Mouse (Mus musculus): ENCODE results near the gene Shank2. TPM values are rescaled to one million over a fixed set of nuclear protein-coding genes. Genes with fewer than 3 reads are reported as not detected.

The Shank2 gene
- polyA plus RNA-seq, 1 experiment, result 2.0 TPM

GRCm38 (mm10) chr7:144314438-144315105 is 312.8 kb downstream of the Shank2 start:
- TF ChIP-seq CTCF (IDR thresholded peaks at IDR 0.05; ENCODE audit: control insufficient read depth, insufficient read depth, low read length), result no peak
- Histone ChIP-seq H3K4me1 (ENCODE audit: control insufficient read depth, insufficient read depth, low read length) (no peaks in the 10 kb centered on the region), H3K27ac (ENCODE audit: control insufficient read depth, insufficient read depth, low read depth, low read length, poor library complexity) (no peak overlapping the region; the same call in 1 of the 2 replicates), H3K4me3 (replicated peaks; ENCODE audit: control insufficient read depth, low read depth, low read length) (no peak overlapping the region)
- WGBS, result 79% methylated on average over 11 of the region's 11 CpGs

- TF ChIP-seq POLR2A (IDR thresholded peaks at IDR 0.05; ENCODE audit: borderline replicate concordance, control insufficient read depth, low read depth, low read length), result no peak
- TF ChIP-seq CTCF (IDR thresholded peaks at IDR 0.05; ENCODE audit: control insufficient read depth, insufficient read depth, low read length), result no peak
- Histone ChIP-seq H3K27ac (ENCODE audit: control insufficient read depth, insufficient read depth, low read depth, low read length, poor library complexity) (no peak overlapping the region), H3K4me3 (replicated peaks; ENCODE audit: control insufficient read depth, low read depth, low read length) (no peak overlapping the region), H3K4me1 (ENCODE audit: control insufficient read depth, insufficient read depth, low read length) (no peaks in the 10 kb centered on the region)
- WGBS, result 74% methylated on average over 6 of the region's 6 CpGs
Observed at GRCm38 (mm10) chr7:144316224-144316623, 314.5 kb downstream of the Shank2 start.

GRCm38 (mm10) chr7:144316797-144317196 is 315.1 kb downstream of the Shank2 start:
- no peak overlapping the region for H3K27ac ChIP-seq (ENCODE audit: control insufficient read depth, insufficient read depth, low read depth, low read length, poor library complexity)
- no peak overlapping the region for H3K4me3 ChIP-seq (replicated peaks; ENCODE audit: control insufficient read depth, low read depth, low read length)
- 48% methylated on average over 10 of the region's 10 CpGs for WGBS
- H3K4me1 ChIP-seq (ENCODE audit: control insufficient read depth, insufficient read depth, low read length), result no peaks in the 10 kb centered on the region
- TF ChIP-seq POLR2A (IDR thresholded peaks at IDR 0.05; ENCODE audit: borderline replicate concordance, control insufficient read depth, low read depth, low read length) (no peak), CTCF (IDR thresholded peaks at IDR 0.05; ENCODE audit: control insufficient read depth, insufficient read depth, low read length) (no peak)

GRCm38 (mm10) chr7:144324077-144324476 is 322.3 kb downstream of the Shank2 start:
- no peak overlapping the region for H3K4me3 ChIP-seq (replicated peaks; ENCODE audit: control insufficient read depth, low read depth, low read length)
- no peak overlapping the region for H3K27ac ChIP-seq (ENCODE audit: control insufficient read depth, insufficient read depth, low read depth, low read length, poor library complexity)
- TF ChIP-seq CTCF (IDR thresholded peaks at IDR 0.05; ENCODE audit: control insufficient read depth, insufficient read depth, low read length), result no peak
- no peak for TF ChIP-seq POLR2A (IDR thresholded peaks at IDR 0.05; ENCODE audit: borderline replicate concordance, control insufficient read depth, low read depth, low read length)
- WGBS, result 88% methylated on average over 2 of the region's 2 CpGs
- H3K4me1 ChIP-seq (ENCODE audit: control insufficient read depth, insufficient read depth, low read length), result no peaks in the 10 kb centered on the region

- no peak for TF ChIP-seq CTCF (IDR thresholded peaks at IDR 0.05; ENCODE audit: control insufficient read depth, insufficient read depth, low read length)
- no peak for TF ChIP-seq POLR2A (IDR thresholded peaks at IDR 0.05; ENCODE audit: borderline replicate concordance, control insufficient read depth, low read depth, low read length)
- 69% methylated on average over 6 of the region's 6 CpGs for WGBS
- Histone ChIP-seq H3K27ac (ENCODE audit: control insufficient read depth, insufficient read depth, low read depth, low read length, poor library complexity) (no peak overlapping the region), H3K4me3 (replicated peaks; ENCODE audit: control insufficient read depth, low read depth, low read length) (no peak overlapping the region), H3K4me1 (ENCODE audit: control insufficient read depth, insufficient read depth, low read length) (no peaks in the 10 kb centered on the region)
Observed at GRCm38 (mm10) chr7:144324861-144325260, 323.1 kb downstream of the Shank2 start.

GRCm38 (mm10) chr7:144325603-144326002 is 323.9 kb downstream of the Shank2 start:
- Histone ChIP-seq H3K4me3 (replicated peaks; ENCODE audit: control insufficient read depth, low read depth, low read length) (no peak overlapping the region), H3K27ac (ENCODE audit: control insufficient read depth, insufficient read depth, low read depth, low read length, poor library complexity) (no peak overlapping the region), H3K4me1 (ENCODE audit: control insufficient read depth, insufficient read depth, low read length) (no peaks in the 10 kb centered on the region)
- TF ChIP-seq CTCF (IDR thresholded peaks at IDR 0.05; ENCODE audit: control insufficient read depth, insufficient read depth, low read length), result no peak
- no peak for TF ChIP-seq POLR2A (IDR thresholded peaks at IDR 0.05; ENCODE audit: borderline replicate concordance, control insufficient read depth, low read depth, low read length)
- 85% methylated on average over 10 of the region's 10 CpGs for WGBS

GRCm38 (mm10) chr7:144329403-144329890 is 327.7 kb downstream of the Shank2 start:
- no peaks in the 10 kb centered on the region for H3K4me1 ChIP-seq (ENCODE audit: control insufficient read depth, insufficient read depth, low read length)
- H3K27ac ChIP-seq (ENCODE audit: control insufficient read depth, insufficient read depth, low read depth, low read length, poor library complexity), result no peak overlapping the region
- no peak overlapping the region for H3K4me3 ChIP-seq (replicated peaks; ENCODE audit: control insufficient read depth, low read depth, low read length)
- WGBS, result 59% methylated on average over 2 of the region's 2 CpGs
- TF ChIP-seq CTCF (IDR thresholded peaks at IDR 0.05; ENCODE audit: control insufficient read depth, insufficient read depth, low read length) (no peak), POLR2A (IDR thresholded peaks at IDR 0.05; ENCODE audit: borderline replicate concordance, control insufficient read depth, low read depth, low read length) (no peak)

- Histone ChIP-seq H3K27ac (ENCODE audit: control insufficient read depth, insufficient read depth, low read depth, low read length, poor library complexity) (no peak overlapping the region), H3K4me1 (ENCODE audit: control insufficient read depth, insufficient read depth, low read length) (no peaks in the 10 kb centered on the region), H3K4me3 (replicated peaks; ENCODE audit: control insufficient read depth, low read depth, low read length) (no peak overlapping the region)
- TF ChIP-seq POLR2A (IDR thresholded peaks at IDR 0.05; ENCODE audit: borderline replicate concordance, control insufficient read depth, low read depth, low read length) (no peak), CTCF (IDR thresholded peaks at IDR 0.05; ENCODE audit: control insufficient read depth, insufficient read depth, low read length) (no peak)
Observed at GRCm38 (mm10) chr7:144336626-144337025, 334.9 kb downstream of the Shank2 start.

- Histone ChIP-seq H3K4me1 (ENCODE audit: control insufficient read depth, insufficient read depth, low read length) (no peaks in the 10 kb centered on the region), H3K27ac (ENCODE audit: control insufficient read depth, insufficient read depth, low read depth, low read length, poor library complexity) (no peak overlapping the region), H3K4me3 (replicated peaks; ENCODE audit: control insufficient read depth, low read depth, low read length) (no peak overlapping the region)
- WGBS, result 84% methylated on average over 5 of the region's 5 CpGs
- TF ChIP-seq CTCF (IDR thresholded peaks at IDR 0.05; ENCODE audit: control insufficient read depth, insufficient read depth, low read length) (no peak), POLR2A (IDR thresholded peaks at IDR 0.05; ENCODE audit: borderline replicate concordance, control insufficient read depth, low read depth, low read length) (no peak)
Observed at GRCm38 (mm10) chr7:144338694-144339093, 337.0 kb downstream of the Shank2 start.

Data from bone marrow, adult 2 months (tissue).